Mouse (Mus musculus): ENCODE results near the gene Lrp6. TPM values are rescaled to one million over a fixed set of nuclear protein-coding genes. Genes with fewer than 3 reads are reported as not detected.

Lrp6 gene
- polyA plus RNA-seq, 1 experiment from 2014 or later: 12.4 TPM

- H3K36me3 ChIP-seq (ENCODE audit: control insufficient read depth, insufficient read depth): no peaks in the 10 kb centered on the region
- TF ChIP-seq CTCF (IDR thresholded peaks at IDR 0.05; ENCODE audit: low read depth): peak; percentile 93
- WGBS: 59% methylated on average over 8 of the region's 9 CpGs
- no peak overlapping the region for H3K4me3 ChIP-seq (ENCODE audit: low read depth, low read length)
- no peak overlapping the region for H3K9ac ChIP-seq (ENCODE audit: low read depth, low read length)
- H3K4me2 ChIP-seq (replicated peaks; ENCODE audit: low read depth): no peak overlapping the region
- no peak overlapping the region for H3K27ac ChIP-seq (ENCODE audit: low read depth, low read length)
- H3K4me1 ChIP-seq (replicated peaks; ENCODE audit: control insufficient read depth, insufficient read depth, low read length): no peaks in the 10 kb centered on the region
- H3K27me3 ChIP-seq (replicated peaks; ENCODE audit: control insufficient read depth, insufficient read depth, low read length): no peaks in the 10 kb centered on the region
- H3K9me3 ChIP-seq (ENCODE audit: control insufficient read depth): no peaks in the 10 kb centered on the region
- no peak for ATAC-seq
Measured at GRCm38 (mm10) chr6:134606949-134607746, 40.4 kb upstream of the Lrp6 start.

- 0 out of 2 replicates have a peak, but pooled peaks cover 3% of the 10 kb centered on the region for H3K4me1 ChIP-seq (replicated peaks; ENCODE audit: control insufficient read depth, insufficient read depth, low read length)
- H3K27me3 ChIP-seq (replicated peaks; ENCODE audit: control insufficient read depth, insufficient read depth, low read length): no peaks in the 10 kb centered on the region
- ATAC-seq: no peak
- no peaks in the 10 kb centered on the region for H3K36me3 ChIP-seq (ENCODE audit: control insufficient read depth, insufficient read depth)
- no peak overlapping the region for H3K9ac ChIP-seq (ENCODE audit: low read depth, low read length)
- H3K27ac ChIP-seq (ENCODE audit: low read depth, low read length): no peak overlapping the region
- no peak overlapping the region for H3K4me2 ChIP-seq (replicated peaks; ENCODE audit: low read depth)
- 66% methylated on average over 6 of the region's 6 CpGs for WGBS
- no peaks in the 10 kb centered on the region for H3K9me3 ChIP-seq (ENCODE audit: control insufficient read depth)
- TF ChIP-seq CTCF (IDR thresholded peaks at IDR 0.05; ENCODE audit: low read depth): no peak
- no peak overlapping the region for H3K4me3 ChIP-seq (ENCODE audit: low read depth, low read length)
Measured at GRCm38 (mm10) chr6:134606540-134606939, 39.8 kb upstream of the Lrp6 start.

- H3K9me3 ChIP-seq (ENCODE audit: control insufficient read depth): no peaks in the 10 kb centered on the region
- WGBS: 94% methylated on average over 3 of the region's 3 CpGs
- no peak overlapping the region for H3K4me3 ChIP-seq (ENCODE audit: low read depth, low read length)
Measured at GRCm38 (mm10) chr6:134605196-134605595, 38.4 kb upstream of the Lrp6 start.

GRCm38 (mm10) chr6:134602371-134603003, 35.7 kb upstream of the Lrp6 start:
- Histone ChIP-seq H3K9me3 (ENCODE audit: control insufficient read depth) (no peaks in the 10 kb centered on the region), H3K27ac (ENCODE audit: low read depth, low read length) (no peak overlapping the region), H3K4me1 (replicated peaks; ENCODE audit: control insufficient read depth, insufficient read depth, low read length) (0 out of 2 replicates have a peak, but pooled peaks cover 3% of the 10 kb centered on the region), H3K27me3 (replicated peaks; ENCODE audit: control insufficient read depth, insufficient read depth, low read length) (no peaks in the 10 kb centered on the region), H3K4me3 (ENCODE audit: low read depth, low read length) (no peak overlapping the region), H3K36me3 (ENCODE audit: control insufficient read depth, insufficient read depth) (no peaks in the 10 kb centered on the region), H3K9ac (ENCODE audit: low read depth, low read length) (no peak overlapping the region), H3K4me2 (replicated peaks; ENCODE audit: low read depth) (no peak overlapping the region)
- WGBS: 43% methylated on average over 10 of the region's 10 CpGs
- no peak for TF ChIP-seq CTCF (IDR thresholded peaks at IDR 0.05; ENCODE audit: low read depth)
- no peak for ATAC-seq

More at GRCm38 (mm10) chr6:134605196-134605595, 38.4 kb upstream of the Lrp6 start:
- Histone ChIP-seq H3K9ac (ENCODE audit: low read depth, low read length) (no peak overlapping the region), H3K27me3 (replicated peaks; ENCODE audit: control insufficient read depth, insufficient read depth, low read length) (no peaks in the 10 kb centered on the region), H3K27ac (ENCODE audit: low read depth, low read length) (no peak overlapping the region), H3K4me1 (replicated peaks; ENCODE audit: control insufficient read depth, insufficient read depth, low read length) (0 out of 2 replicates have a peak, but pooled peaks cover 3% of the 10 kb centered on the region), H3K4me2 (replicated peaks; ENCODE audit: low read depth) (no peak overlapping the region), H3K36me3 (ENCODE audit: control insufficient read depth, insufficient read depth) (no peaks in the 10 kb centered on the region)
- no peak for ATAC-seq
- TF ChIP-seq CTCF (IDR thresholded peaks at IDR 0.05; ENCODE audit: low read depth): no peak

GRCm38 (mm10) chr6:134601766-134602165, 35.0 kb upstream of the Lrp6 start:
- no peak overlapping the region for H3K4me2 ChIP-seq (replicated peaks; ENCODE audit: low read depth)
- H3K4me1 ChIP-seq (replicated peaks; ENCODE audit: control insufficient read depth, insufficient read depth, low read length): 0 out of 2 replicates have a peak, but pooled peaks cover 3% of the 10 kb centered on the region
- WGBS: 41% methylated on average over 3 of the region's 3 CpGs
- no peaks in the 10 kb centered on the region for H3K27me3 ChIP-seq (replicated peaks; ENCODE audit: control insufficient read depth, insufficient read depth, low read length)
- no peak overlapping the region for H3K27ac ChIP-seq (ENCODE audit: low read depth, low read length)
- no peak overlapping the region for H3K9ac ChIP-seq (ENCODE audit: low read depth, low read length)
- no peaks in the 10 kb centered on the region for H3K36me3 ChIP-seq (ENCODE audit: control insufficient read depth, insufficient read depth)
- no peak overlapping the region for H3K4me3 ChIP-seq (ENCODE audit: low read depth, low read length)
- no peaks in the 10 kb centered on the region for H3K9me3 ChIP-seq (ENCODE audit: control insufficient read depth)
- ATAC-seq: no peak
- no peak for TF ChIP-seq CTCF (IDR thresholded peaks at IDR 0.05; ENCODE audit: low read depth)

- H3K27me3 ChIP-seq (replicated peaks; ENCODE audit: control insufficient read depth, insufficient read depth, low read length): no peaks in the 10 kb centered on the region
- 0 out of 2 replicates have a peak, but pooled peaks cover 3% of the 10 kb centered on the region for H3K4me1 ChIP-seq (replicated peaks; ENCODE audit: control insufficient read depth, insufficient read depth, low read length)
- no peak for TF ChIP-seq CTCF (IDR thresholded peaks at IDR 0.05; ENCODE audit: low read depth)
- H3K36me3 ChIP-seq (ENCODE audit: control insufficient read depth, insufficient read depth): no peaks in the 10 kb centered on the region
- H3K27ac ChIP-seq (ENCODE audit: low read depth, low read length): no peak overlapping the region
- 60% methylated on average over 7 of the region's 7 CpGs for WGBS
- ATAC-seq: no peak
- no peak overlapping the region for H3K9ac ChIP-seq (ENCODE audit: low read depth, low read length)
- no peak overlapping the region for H3K4me2 ChIP-seq (replicated peaks; ENCODE audit: low read depth)
- H3K4me3 ChIP-seq (ENCODE audit: low read depth, low read length): no peak overlapping the region
- no peaks in the 10 kb centered on the region for H3K9me3 ChIP-seq (ENCODE audit: control insufficient read depth)
Measured at GRCm38 (mm10) chr6:134601130-134601529, 34.4 kb upstream of the Lrp6 start.

Measured in intestine, postnatal 0 days (tissue).